Mouse (Mus musculus): ENCODE data around the gene Abca8a.
"Not testable (repeated sequence)": the region's sequence is repeated elsewhere in the genome, so short reads cannot be mapped to it uniquely, and the experiment has no call there.

The Abca8a gene

DNA sequence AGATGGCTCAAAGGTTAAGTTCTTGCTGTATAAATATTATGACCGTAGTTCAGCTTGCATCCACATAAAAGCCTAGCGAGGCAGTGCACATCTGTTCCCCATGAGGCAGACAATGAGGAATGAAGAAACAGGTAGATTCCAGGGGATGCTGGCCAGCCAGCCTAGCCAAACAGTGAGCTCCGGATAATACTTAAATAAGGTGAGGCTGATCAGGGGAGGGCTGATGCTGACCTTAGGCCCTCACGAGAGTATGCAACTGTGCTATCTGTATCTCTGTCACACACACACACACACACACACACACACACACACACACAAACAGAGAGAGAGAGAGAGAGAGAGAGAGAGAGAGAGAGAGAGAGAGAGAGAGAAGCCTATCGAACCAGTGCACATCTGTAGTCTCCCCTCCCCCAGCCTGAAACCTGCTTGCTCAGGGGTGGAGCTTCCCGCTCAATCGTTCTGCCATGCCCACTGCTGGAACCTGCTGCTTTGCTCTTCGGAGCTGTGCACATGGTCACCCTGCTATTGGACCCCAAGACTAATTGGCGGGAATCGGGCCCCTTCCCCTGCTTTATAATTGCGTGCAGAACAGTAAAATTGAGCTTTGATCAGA, 108.2 kb downstream of the Abca8a start:
- DNase-seq (ENCODE audit: low read depth, low spot score): not testable (repeated sequence)

DNA sequence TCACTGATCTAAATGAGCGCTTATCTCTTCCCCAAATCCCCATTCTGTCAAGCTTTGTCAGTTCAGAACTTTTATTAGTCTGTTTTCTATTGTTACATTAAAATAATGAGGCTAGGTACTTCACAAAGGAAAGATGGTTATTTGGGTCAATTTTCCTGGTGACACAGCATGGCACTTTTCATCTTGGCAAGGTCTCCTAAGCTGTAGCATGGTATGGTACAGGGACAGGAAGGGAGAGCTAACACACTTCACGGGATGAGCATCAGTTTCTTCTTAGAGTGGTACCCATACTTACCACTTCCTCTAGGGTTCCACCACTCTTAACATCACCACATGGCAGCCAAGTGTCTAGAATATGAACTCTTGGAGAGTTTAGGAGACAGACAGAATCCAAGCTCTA, 113.9 kb downstream of the Abca8a start:
- DNase-seq (ENCODE audit: low read depth, low spot score): no peak
